Mouse (Mus musculus) ES-E14 (cell line): Measurements from ENCODE around the gene Mall. TPM values are rescaled to one million over a fixed set of nuclear protein-coding genes. Genes with fewer than 3 reads are reported as not detected.

Source experiments
- DNase-seq: peaks from one replicate; pipeline ENCODE4 v3.0.0-alpha.2; 2013; ENCODE audit warnings: low read depth, low spot score
- H3K27ac ChIP-seq: 2 replicates; pipeline ENCODE4 v1.5.1; 2012; ENCODE audit warnings: low read depth, mild to moderate bottlenecking, low read length, moderate library complexity, mixed read lengths; ENCODE audit not compliant: poor library complexity, insufficient read depth, severe bottlenecking
- H3K36me3 ChIP-seq: 2 replicates; pipeline ENCODE4 v1.6.1; 2012; ENCODE audit warnings: mild to moderate bottlenecking, low read length, moderate library complexity, mixed read lengths; ENCODE audit not compliant: control insufficient read depth, poor library complexity, insufficient read depth, severe bottlenecking
- H3K4me1 ChIP-seq, 2 experiments: fragments of 150-350 bp in 1 of 2; sonication (generic) in 1 of 2; 2 replicates each; pipeline ENCODE4 v1.6.1; 2012; ENCODE audit warnings: low read length in 2 of 2, mild to moderate bottlenecking in 1 of 2, mixed read lengths in 1 of 2; ENCODE audit not compliant: control insufficient read depth in 2 of 2, insufficient read depth in 2 of 2, poor library complexity in 1 of 2
- H3K4me3 ChIP-seq, 2 experiments: fragments of 150-350 bp in 1 of 2; sonication (generic) in 1 of 2; 2 replicates each; pipeline ENCODE4 v1.5.1; 2012; ENCODE audit warnings: low read length in 2 of 2, low read depth in 1 of 2, mild to moderate bottlenecking in 1 of 2, mixed read lengths in 1 of 2; ENCODE audit not compliant: insufficient read depth in 1 of 2, poor library complexity in 1 of 2, severe bottlenecking in 1 of 2
- H3K9ac ChIP-seq: 2 replicates; pipeline ENCODE4 v1.6.1; 2012; ENCODE audit warnings: low read depth, mild to moderate bottlenecking, low read length, mixed read lengths; ENCODE audit not compliant: poor library complexity, insufficient read depth, severe bottlenecking
- H3K9me3 ChIP-seq: fragments of 150-350 bp; sonication (generic); 2 replicates; pipeline ENCODE4 v1.6.1; 2012; ENCODE audit warnings: low read depth, mild to moderate bottlenecking, low read length; ENCODE audit not compliant: control insufficient read depth, insufficient read depth
- CHD2 ChIP-seq: IDR thresholded peaks from 2 replicates; pipeline ENCODE4 v1.6.1; 2014; ENCODE audit warnings: mild to moderate bottlenecking, low read depth, low read length, inconsistent platforms
- HCFC1 ChIP-seq: IDR thresholded peaks from 2 replicates; pipeline ENCODE4 v1.6.1; 2012; ENCODE audit warnings: low read length, inconsistent platforms, borderline replicate concordance; ENCODE audit not compliant: insufficient read depth
- MAFK ChIP-seq: IDR thresholded peaks from 2 replicates; pipeline ENCODE4 v1.6.1; 2014; ENCODE audit warnings: mild to moderate bottlenecking, low read depth, low read length, inconsistent platforms; ENCODE audit not compliant: insufficient read depth
- ZC3H11A ChIP-seq: IDR thresholded peaks from 2 replicates; pipeline ENCODE4 v1.6.1; 2012; ENCODE audit warnings: low read depth, mild to moderate bottlenecking, inconsistent platforms, low read length, borderline replicate concordance
- ZNF384 ChIP-seq: IDR thresholded peaks from 2 replicates; pipeline ENCODE4 v1.6.1; 2012; ENCODE audit warnings: low read depth, low read length, inconsistent platforms
- in situ Hi-C, 2 experiments: fragments of 600-800 bp; cut with MboI; formaldehyde crosslinking; loops; one replicate each; pipeline ENCODE4 v1.15.1; 2025; ENCODE audit warnings: low sequenced_read_pairs in 2 of 2, inconsistent platforms in 1 of 2; ENCODE audit not compliant: unreplicated experiment in 2 of 2
- total RNA-seq: library from RNA; depleted of rRNA; stranded (reverse); fragments of 300-350 nt; gene quantifications from 2 replicates; pipeline ENCODE4 v1.2.3, GENCODE M21; 2012

Gene Mall
- total RNA-seq, 1 experiment = 0.85 TPM

DNA sequence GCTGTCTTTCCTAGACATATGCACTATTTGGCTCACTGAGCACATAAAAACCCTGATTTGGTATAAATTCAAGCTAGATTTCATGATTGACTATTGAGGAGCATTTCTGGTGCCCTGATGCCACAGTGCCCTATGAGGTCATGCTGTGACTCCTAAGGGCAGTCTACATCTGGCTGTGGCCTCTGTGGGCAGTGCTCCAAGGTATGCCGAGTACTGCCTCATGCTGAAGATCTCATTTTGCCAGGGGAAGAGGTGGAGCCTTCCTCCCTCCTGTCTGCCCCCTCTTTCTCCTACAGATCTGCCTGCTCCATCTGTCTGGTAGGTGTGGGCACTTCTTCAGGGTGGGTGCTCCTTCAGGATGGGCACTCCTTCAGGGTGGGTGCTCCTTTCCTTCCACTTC, 19.6 kb upstream of the Mall start:
- no peak for DNase-seq
- Histone ChIP-seq H3K9ac (no peak overlapping the region), H3K9me3 (no peaks in the 10 kb centered on the region), H3K27ac (no peak overlapping the region), H3K4me1 (no peaks in the 10 kb centered on the region), H3K36me3 (no peaks in the 10 kb centered on the region), H3K4me3 (no peak overlapping the region)
- in situ Hi-C loops = no loop called here
- no peak for TF ChIP-seq MAFK
- no peak for TF ChIP-seq HCFC1
- TF ChIP-seq ZC3H11A = no peak
- TF ChIP-seq CHD2 = no peak
- no peak for TF ChIP-seq ZNF384

DNA sequence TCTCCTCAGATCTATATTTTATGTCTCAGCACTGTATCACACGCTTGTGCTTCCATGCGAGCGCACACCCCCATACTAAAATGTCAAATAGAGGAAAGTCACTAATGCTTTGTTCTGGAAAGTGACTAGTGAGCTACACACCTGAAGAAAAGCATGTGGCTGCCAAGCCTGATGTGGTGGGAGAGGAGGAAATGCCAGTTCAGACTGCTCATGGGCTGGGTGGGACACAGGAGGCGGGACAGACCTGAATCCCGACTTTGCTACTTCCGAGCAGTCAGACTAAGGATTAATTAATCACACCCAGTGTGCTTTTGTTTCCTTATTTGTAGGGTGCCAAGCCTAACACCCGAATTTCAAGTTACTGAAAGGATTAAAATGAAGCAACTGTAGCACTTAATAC, 18.6 kb upstream of the Mall start:
- no peak for DNase-seq
- no peaks in the 10 kb centered on the region for H3K4me1 ChIP-seq
- H3K36me3 ChIP-seq = no peaks in the 10 kb centered on the region
- H3K9ac ChIP-seq = no peak overlapping the region
- in situ Hi-C loops = no loop called here
- no peak overlapping the region for H3K4me3 ChIP-seq
- TF ChIP-seq ZC3H11A (no peak), MAFK (no peak), HCFC1 (no peak), CHD2 (no peak)
- H3K27ac ChIP-seq = no peak overlapping the region
- H3K9me3 ChIP-seq = no peaks in the 10 kb centered on the region

DNA sequence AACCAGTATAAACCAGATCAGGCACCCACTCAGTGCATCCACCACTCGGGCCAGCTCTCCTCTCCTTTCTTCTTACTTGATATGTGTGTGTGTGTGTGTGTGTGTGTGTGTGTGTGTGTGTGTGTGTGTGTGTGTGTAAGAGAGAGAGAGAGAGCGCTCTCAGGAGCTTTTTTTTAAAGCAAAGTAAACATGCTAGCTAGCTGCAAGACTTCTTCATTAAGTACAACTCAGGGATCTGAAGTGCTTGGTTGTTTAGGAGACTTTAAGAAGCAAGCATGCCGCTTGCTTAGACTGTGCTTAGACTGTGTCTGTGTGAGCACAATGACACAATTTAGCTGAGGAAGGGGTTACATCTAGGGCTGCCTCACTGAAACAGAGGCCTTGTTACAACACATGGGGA, 12.9 kb upstream of the Mall start:
- TF ChIP-seq CHD2 = no peak
- no peak for TF ChIP-seq MAFK
- TF ChIP-seq HCFC1 = no peak
- no peak for TF ChIP-seq ZC3H11A
- TF ChIP-seq ZNF384 = no peak
- DNase-seq = no peak
- Histone ChIP-seq H3K4me1 (no peaks in the 10 kb centered on the region), H3K9me3 (no peaks in the 10 kb centered on the region), H3K36me3 (no peaks in the 10 kb centered on the region), H3K4me3 (no peak overlapping the region), H3K27ac (no peak overlapping the region), H3K9ac (no peak overlapping the region)
- in situ Hi-C loops = no loop called here

DNA sequence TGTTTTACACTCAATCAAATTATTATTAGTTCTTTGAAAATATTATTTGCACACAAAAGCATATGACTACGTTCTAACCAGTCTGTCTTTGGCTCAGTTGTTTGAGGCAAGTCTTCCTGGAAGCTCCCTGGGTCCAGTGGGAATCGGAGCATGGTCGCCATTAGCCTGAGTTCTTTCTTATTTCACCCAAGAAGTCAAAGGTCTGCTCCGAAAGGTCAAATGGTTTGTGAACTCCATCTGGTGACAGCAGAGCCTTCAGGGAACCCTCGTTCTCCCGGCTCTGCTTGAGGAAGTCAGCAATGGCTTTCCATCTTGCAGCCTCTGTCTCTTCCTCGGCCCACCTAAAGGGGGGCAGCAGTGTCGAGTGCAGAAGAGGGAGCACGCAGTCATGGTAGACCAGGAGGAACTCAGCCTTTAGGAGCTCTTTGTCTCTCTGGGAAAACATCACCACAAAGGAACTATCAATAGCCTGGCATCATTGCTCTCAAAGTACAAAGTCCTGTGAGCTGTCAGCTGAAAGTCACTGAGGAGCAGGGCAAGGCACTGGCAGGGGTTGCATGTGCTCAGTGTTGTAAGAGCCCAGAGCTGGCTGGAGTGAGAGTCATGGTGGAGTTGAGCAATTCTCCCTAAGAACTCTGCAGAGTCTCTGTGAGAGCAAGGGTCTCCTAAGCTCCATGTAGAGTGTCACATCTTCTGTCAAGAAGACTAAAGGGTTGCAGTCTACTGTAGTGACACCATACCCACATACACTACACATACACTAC, 11.2 kb upstream of the Mall start:
- Histone ChIP-seq H3K4me1 (no peaks in the 10 kb centered on the region), H3K27ac (no peak overlapping the region), H3K9ac (no peak overlapping the region), H3K9me3 (no peaks in the 10 kb centered on the region), H3K36me3 (no peaks in the 10 kb centered on the region), H3K4me3 (no peak overlapping the region)
- DNase-seq = no peak
- in situ Hi-C loops = no loop called here
- TF ChIP-seq CHD2 = no peak
- no peak for TF ChIP-seq MAFK
- no peak for TF ChIP-seq HCFC1
- TF ChIP-seq ZC3H11A = no peak
- no peak for TF ChIP-seq ZNF384
